Mouse (Mus musculus) lung, embryonic 14.5 days (tissue): Measurements from ENCODE around the gene BC005561. TPM values are rescaled to one million over a fixed set of nuclear protein-coding genes. Genes with fewer than 3 reads are reported as not detected.

Experiments used
- ATAC-seq: fragments of 200-750 bp; cut with Nextera tagmentation; 2 replicates; pipeline ENCODE4 v1.8.0; 2017; ENCODE audit warnings: mild to moderate bottlenecking, moderate TSS enrichment, moderate library complexity; ENCODE audit not compliant: insufficient read depth
- DNase-seq: peaks from one replicate; pipeline ENCODE4 v3.0.0-alpha.2; 2015
- H3K27ac ChIP-seq: fragments of 300-500 bp; sonication (generic); 2 replicates; pipeline ENCODE4 v1.5.1; 2014; ENCODE audit warnings: low read depth, mild to moderate bottlenecking, moderate library complexity
- H3K27me3 ChIP-seq: fragments of 300-500 bp; sonication (generic); 2 replicates; pipeline ENCODE4 v1.6.1; 2014; ENCODE audit warnings: low read length, control low read depth; ENCODE audit not compliant: insufficient read depth
- H3K36me3 ChIP-seq: fragments of 300-500 bp; sonication (generic); 2 replicates; pipeline ENCODE4 v1.6.1; 2014; ENCODE audit warnings: control low read depth; ENCODE audit not compliant: insufficient read depth
- H3K4me1 ChIP-seq: fragments of 300-500 bp; sonication (generic); 2 replicates; pipeline ENCODE4 v1.6.1; 2014; ENCODE audit warnings: antibody characterized with exemption, control low read depth; ENCODE audit not compliant: insufficient read depth
- H3K4me2 ChIP-seq: fragments of 300-500 bp; sonication (generic); 2 replicates; pipeline ENCODE4 v1.6.1; 2014; ENCODE audit warnings: mild to moderate bottlenecking
- H3K4me3 ChIP-seq: fragments of 300-500 bp; sonication (generic); 2 replicates; pipeline ENCODE4 v1.5.1; 2014; ENCODE audit warnings: low read depth, low read length
- H3K9ac ChIP-seq: fragments of 300-500 bp; sonication (generic); 2 replicates; pipeline ENCODE4 v1.6.1; 2014
- H3K9me3 ChIP-seq: fragments of 300-500 bp; sonication (generic); 2 replicates; pipeline ENCODE4 v1.6.1; 2016; ENCODE audit warnings: low read depth, low read length, control low read depth
- CTCF ChIP-seq: IDR thresholded peaks from 2 replicates; pipeline ENCODE4 v1.5.1; 2016; ENCODE audit warnings: antibody characterized with exemption, low read depth
- WGBS: fragments of 180-500 bp; shearing (Covaris S2); extraction: QIAGEN DNeasy Blood & Tissue Kit; methylation state at CpG from one replicate; pipeline ENCODE4 v1.1.7; 2014; 5-methylcytosine and 5-hydroxymethylcytosine counted together
- polyA plus RNA-seq: library from polyadenylated mRNA; unstranded; fragments of >200 nt; fragmentation: Nextera tagmentation; extraction: Ambion mirVana; gene quantifications from 2 replicates; pipeline ENCODE4 v1.2.1, GENCODE M21; 2014

The BC005561 gene
- 13.1 and 14.2 TPM in 2 replicates for polyA plus RNA-seq

DNA sequence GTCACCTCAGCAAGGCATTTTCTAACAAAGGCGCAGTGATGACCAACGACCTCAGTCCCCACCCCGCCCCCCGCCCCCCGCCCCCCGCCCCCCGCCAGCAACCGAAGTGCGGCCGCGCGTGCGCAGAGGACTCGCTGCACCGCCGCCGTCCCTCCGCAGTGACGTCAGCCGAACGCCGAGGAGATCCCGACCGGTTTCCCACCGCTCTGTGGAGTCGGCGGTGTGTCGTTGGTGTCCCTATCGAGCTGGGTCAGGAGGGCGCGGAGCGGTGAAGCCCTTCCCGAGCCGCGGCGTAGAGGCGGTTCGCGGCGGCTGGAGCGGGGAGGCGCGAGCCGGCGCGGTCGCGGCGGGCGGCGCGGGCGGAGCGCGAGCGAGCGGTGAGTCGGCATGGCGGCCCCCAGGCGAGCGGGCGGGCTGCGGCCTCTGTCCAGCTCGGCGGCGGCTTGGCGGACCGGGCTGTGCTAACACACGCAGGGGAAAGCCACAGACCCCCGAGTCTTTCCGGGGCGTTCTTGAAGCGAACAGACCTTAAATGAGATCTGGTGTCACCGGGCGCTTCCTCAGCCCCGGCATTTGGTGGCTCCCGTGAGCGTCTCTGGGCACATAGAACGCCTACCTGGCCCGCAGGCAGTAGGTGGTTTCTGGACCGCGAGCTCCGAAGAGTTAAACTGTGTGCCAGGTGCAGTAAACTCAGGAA is at the start of gene BC005561:
BC005561 (plus strand) TSS at position 158 of the 697 bp plus-strand sequence.
- Histone ChIP-seq H3K9ac (peak within 1 kb of the TSS; percentile 89), H3K4me3 (peak within 1 kb of the TSS; percentile 81), H3K27ac (peak within 1 kb of the TSS; percentile 93), H3K27me3 (no peaks in the 10 kb centered on the region), H3K4me1 (peaks cover 7% of the 10 kb centered on the region; the same call in 1 of the 2 replicates), H3K36me3 (peaks cover 24% of the 10 kb centered on the region), H3K9me3 (no peaks in the 10 kb centered on the region), H3K4me2 (peak within 1 kb of the TSS; percentile 74)
- no peak for TF ChIP-seq CTCF
- WGBS, result under 1% methylated on average over 62 of the region's 83 CpGs
- DNase-seq (peak; percentile 95), ATAC-seq (peak; percentile 95)

DNA sequence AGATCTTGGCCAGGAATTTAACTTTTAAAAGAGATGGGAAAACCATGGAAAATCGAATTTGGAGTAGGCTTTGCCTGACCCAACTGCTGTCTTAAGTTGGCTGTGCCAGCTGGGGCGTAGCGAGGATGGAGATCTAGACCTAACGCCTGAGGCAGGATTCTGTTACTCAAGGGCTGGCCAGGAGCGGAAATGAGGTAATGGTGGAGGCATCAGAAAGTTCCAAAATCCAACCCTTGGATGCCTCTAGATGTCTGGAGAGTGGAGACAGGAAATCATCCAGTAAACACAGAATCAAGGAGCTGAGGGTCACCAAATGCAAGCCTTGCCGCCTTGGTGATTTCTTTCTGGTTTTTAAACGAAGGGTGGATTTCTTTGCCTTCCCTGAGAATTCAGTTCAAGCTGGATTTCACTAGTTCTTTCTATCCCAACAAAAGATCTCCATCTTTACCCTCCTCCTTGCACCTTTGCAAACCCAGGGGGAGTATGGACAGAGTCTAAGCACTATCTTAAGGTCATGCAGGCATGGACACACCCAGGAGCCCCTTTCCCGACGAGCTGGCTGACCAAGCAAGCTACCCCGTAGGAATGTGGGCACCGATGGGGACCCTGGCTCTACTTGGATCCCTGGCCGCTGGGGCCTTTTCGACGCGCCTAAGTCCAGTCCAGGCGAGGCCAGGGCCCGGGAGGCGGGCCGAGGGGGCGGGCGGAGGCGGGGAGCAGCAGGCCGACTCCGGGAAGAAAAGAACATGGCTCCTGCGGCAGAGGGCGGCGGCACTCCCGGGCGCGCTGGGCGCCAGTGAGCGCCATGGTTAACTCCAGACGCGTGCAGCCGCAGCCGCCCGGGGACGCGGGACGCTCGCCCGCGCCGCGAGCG is 49.1 kb upstream of the BC005561 start, which contains the start of gene Pkd2:
Pkd2 (plus strand) TSS at position 619 of the 874 bp plus-strand sequence.
- peak; percentile 86 for DNase-seq
- TF ChIP-seq CTCF, result no peak
- Histone ChIP-seq H3K4me3 (peak within 1 kb of the TSS; percentile 88), H3K9me3 (no peaks in the 10 kb centered on the region; the same call in 1 of the 2 replicates), H3K4me2 (peak within 1 kb of the TSS; percentile 66), H3K9ac (peak within 1 kb of the TSS; percentile 97), H3K27ac (peak within 1 kb of the TSS; percentile 96), H3K36me3 (0 out of 2 replicates have a peak, but pooled peaks cover 8% of the 10 kb centered on the region), H3K27me3 (no peaks in the 10 kb centered on the region), H3K4me1 (no peaks in the 10 kb centered on the region)
- ATAC-seq, result peak; percentile 95
- WGBS, result 8% methylated on average over 46 of the region's 46 CpGs

DNA sequence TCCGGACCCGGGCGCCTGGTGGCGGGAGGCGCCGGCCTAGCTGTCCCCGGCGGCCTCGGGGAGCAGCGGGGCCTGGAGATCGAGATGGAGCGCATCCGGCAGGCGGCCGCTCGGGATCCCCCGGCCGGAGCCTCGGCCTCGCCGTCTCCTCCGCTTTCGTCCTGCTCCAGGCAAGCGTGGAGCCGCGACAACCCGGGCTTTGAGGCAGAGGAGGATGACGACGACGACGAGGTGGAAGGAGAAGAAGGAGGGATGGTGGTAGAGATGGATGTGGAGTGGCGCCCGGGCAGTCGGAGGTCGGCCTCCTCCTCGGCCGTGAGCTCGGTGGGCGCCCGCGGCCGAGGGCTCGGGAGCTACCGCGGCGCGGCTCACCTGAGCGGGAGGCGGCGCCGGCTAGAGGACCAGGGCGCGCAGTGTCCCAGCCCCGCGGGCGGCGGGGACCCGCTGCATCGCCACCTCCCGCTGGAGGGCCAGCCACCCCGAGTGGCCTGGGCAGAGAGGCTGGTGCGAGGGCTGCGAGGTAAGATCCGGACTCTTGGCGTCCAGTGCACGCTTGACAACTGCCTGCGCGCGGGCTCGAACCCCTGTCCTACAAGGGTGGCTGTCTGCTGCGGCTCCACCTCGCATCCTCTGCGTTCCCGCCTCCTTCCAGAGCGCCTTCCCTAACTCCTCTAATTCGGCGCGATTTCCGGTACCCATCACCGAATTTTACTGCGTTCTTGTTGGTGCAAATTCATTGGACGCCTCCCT is 48.3 kb upstream of the BC005561 start:
- WGBS, result under 1% methylated on average over 80 of the region's 82 CpGs
- no peak for TF ChIP-seq CTCF

DNA sequence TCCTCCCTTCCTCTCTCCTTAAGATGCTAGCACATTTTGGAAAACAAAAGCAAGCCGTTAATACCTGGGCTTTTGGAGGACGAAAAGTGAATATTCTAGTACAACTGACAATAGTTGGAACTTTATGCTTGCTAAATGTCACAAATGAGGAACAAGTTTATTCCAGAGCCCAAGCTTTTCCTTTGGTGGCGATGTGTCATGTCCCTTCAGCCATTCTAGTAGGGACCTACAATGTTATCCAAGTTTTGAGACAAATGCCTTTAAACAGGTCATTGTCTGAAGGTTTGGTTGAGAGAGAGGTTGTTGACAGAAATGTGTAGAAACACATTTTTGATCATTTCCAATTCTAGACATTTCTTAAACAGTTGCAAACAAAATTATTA is 47.7 kb upstream of the BC005561 start:
- peak overlapping the region; percentile 97 for H3K9ac ChIP-seq
- WGBS, result 22% methylated on average over 3 of the region's 3 CpGs
- H3K4me1 ChIP-seq, result no peaks in the 10 kb centered on the region
- no peak for TF ChIP-seq CTCF
- peak overlapping the region; percentile 66 for H3K4me2 ChIP-seq
- DNase-seq, result no peak
- ATAC-seq, result no peak
- H3K9me3 ChIP-seq, result no peaks in the 10 kb centered on the region; the same call in 1 of the 2 replicates
- peaks cover 17% of the 10 kb centered on the region for H3K36me3 ChIP-seq
- peak overlapping the region; percentile 88 for H3K4me3 ChIP-seq
- no peaks in the 10 kb centered on the region for H3K27me3 ChIP-seq
- H3K27ac ChIP-seq, result 0 out of 2 replicates have a peak overlapping the region, but pooled peaks have one; percentile 96

More for the DNA sequence above, 48.3 kb upstream of the BC005561 start:
- 0 out of 2 replicates have a peak, but pooled peaks cover 12% of the 10 kb centered on the region for H3K36me3 ChIP-seq
- DNase-seq (peak; percentile 82), ATAC-seq (peak; percentile 74)
- peak overlapping the region; percentile 97 for H3K9ac ChIP-seq
- H3K27ac ChIP-seq, result peak overlapping the region; percentile 96
- H3K4me1 ChIP-seq, result no peaks in the 10 kb centered on the region
- H3K4me3 ChIP-seq, result peak overlapping the region; percentile 88
- peak overlapping the region; percentile 66 for H3K4me2 ChIP-seq
- no peaks in the 10 kb centered on the region; the same call in 1 of the 2 replicates for H3K9me3 ChIP-seq
- H3K27me3 ChIP-seq, result no peaks in the 10 kb centered on the region

DNA sequence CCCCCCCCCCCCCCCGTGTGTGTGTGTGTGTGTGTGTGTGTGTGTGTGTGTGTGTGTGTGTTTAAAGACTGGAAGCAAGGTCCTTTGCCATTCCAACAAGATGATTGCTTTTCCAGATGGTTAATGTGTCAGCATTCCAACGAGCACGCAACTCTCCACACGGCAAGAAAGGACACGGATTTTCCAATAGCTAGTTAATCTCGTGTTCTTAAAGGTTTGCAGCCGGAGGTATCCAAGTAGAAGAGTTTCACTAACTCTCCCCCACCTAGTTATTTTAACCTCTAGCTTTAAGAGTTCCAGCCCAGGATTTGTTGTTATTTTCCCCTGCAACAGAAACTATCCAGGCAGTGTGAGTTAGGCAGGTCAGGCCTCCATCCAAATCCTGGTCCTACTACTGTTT is 47.3 kb upstream of the BC005561 start:
- Histone ChIP-seq H3K9ac (no peak overlapping the region), H3K27me3 (no peaks in the 10 kb centered on the region), H3K4me3 (peak overlapping the region; percentile 88), H3K4me1 (no peaks in the 10 kb centered on the region), H3K9me3 (no peaks in the 10 kb centered on the region; the same call in 1 of the 2 replicates), H3K27ac (no peak overlapping the region), H3K4me2 (peak overlapping the region; percentile 66), H3K36me3 (peaks cover 21% of the 10 kb centered on the region)
- WGBS, result 23% methylated on average over 6 of the region's 7 CpGs
- DNase-seq, result peak; percentile 45
- TF ChIP-seq CTCF, result no peak
- no peak for ATAC-seq

DNA sequence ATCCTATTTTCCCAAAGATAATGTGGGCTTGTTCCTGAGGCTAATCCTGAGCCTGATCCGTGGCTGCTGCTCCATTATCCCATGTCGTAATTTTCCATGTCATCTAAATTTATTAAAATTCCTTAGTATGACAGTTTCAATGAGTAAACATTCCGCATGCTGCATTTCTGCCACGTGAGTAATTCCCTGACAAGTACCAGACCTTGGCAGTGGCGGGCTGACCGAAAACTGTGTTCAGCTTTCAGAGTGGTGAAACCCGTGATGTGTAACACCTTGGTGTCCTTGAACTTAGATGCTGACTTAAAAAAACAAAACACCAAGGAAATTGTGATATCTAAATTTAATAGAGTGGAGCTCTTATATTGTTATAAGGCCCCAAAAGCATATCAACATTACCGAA is 42.9 kb upstream of the BC005561 start:
- H3K9me3 ChIP-seq, result no peaks in the 10 kb centered on the region
- ATAC-seq (no peak), DNase-seq (no peak)
- no peak for TF ChIP-seq CTCF
- H3K4me2 ChIP-seq, result no peak overlapping the region
- H3K36me3 ChIP-seq, result peaks cover 45% of the 10 kb centered on the region
- no peak overlapping the region for H3K4me3 ChIP-seq
- no peaks in the 10 kb centered on the region for H3K27me3 ChIP-seq
- no peak overlapping the region for H3K9ac ChIP-seq
- no peaks in the 10 kb centered on the region for H3K4me1 ChIP-seq
- WGBS, result 87% methylated on average over 8 of the region's 8 CpGs
- no peak overlapping the region for H3K27ac ChIP-seq
